Mouse (Mus musculus): Measurements from ENCODE around the gene Zkscan16. TPM values are rescaled to one million over a fixed set of nuclear protein-coding genes. Genes with fewer than 3 reads are reported as not detected.
A peak's percentile ranks its signal among the peaks of the same experiment; 100 is the strongest.

Gene Zkscan16
- polyA plus RNA-seq, 1 experiment from 2014 or later: 0.30 TPM

GRCm38 (mm10) chr4:58992195-58992594, 48.8 kb downstream of the Zkscan16 start:
- no peaks in the 10 kb centered on the region for H3K27me3 ChIP-seq (ENCODE audit: control insufficient read depth, insufficient read depth, low read depth, low read length)
- H3K4me2 ChIP-seq (ENCODE audit: low read depth, low read length): no peak overlapping the region
- WGBS: 38% methylated on average over 5 of the region's 5 CpGs
- no peak overlapping the region for H3K9ac ChIP-seq (ENCODE audit: low read length)
- H3K36me3 ChIP-seq (ENCODE audit: control insufficient read depth, insufficient read depth, low read length): no peaks in the 10 kb centered on the region
- no peak overlapping the region for H3K4me3 ChIP-seq (ENCODE audit: low read length)
- ATAC-seq (ENCODE audit: low read depth): no peak
- H3K4me1 ChIP-seq (replicated peaks; ENCODE audit: control insufficient read depth, insufficient read depth, low read length): peaks cover 5% of the 10 kb centered on the region
- H3K9me3 ChIP-seq (ENCODE audit: control insufficient read depth, low read length): no peaks in the 10 kb centered on the region
- H3K27ac ChIP-seq (ENCODE audit: low read length): no peak overlapping the region

- Histone ChIP-seq H3K9ac (ENCODE audit: low read length) (no peak within 1 kb of the TSS), H3K4me1 (replicated peaks; ENCODE audit: control insufficient read depth, insufficient read depth, low read length) (no peaks in the 10 kb centered on the region; the same call in 1 of the 2 replicates), H3K4me2 (ENCODE audit: low read depth, low read length) (no peak within 1 kb of the TSS), H3K36me3 (ENCODE audit: control insufficient read depth, insufficient read depth, low read length) (no peaks in the 10 kb centered on the region), H3K27me3 (ENCODE audit: control insufficient read depth, insufficient read depth, low read depth, low read length) (no peaks in the 10 kb centered on the region), H3K4me3 (ENCODE audit: low read length) (no peak within 1 kb of the TSS), H3K27ac (ENCODE audit: low read length) (no peak within 1 kb of the TSS), H3K9me3 (ENCODE audit: control insufficient read depth, low read length) (no peaks in the 10 kb centered on the region)
- ATAC-seq (ENCODE audit: low read depth): no peak
- 61% methylated on average over 4 of the region's 4 CpGs for WGBS
These were observed 51.3 kb downstream of the Zkscan16 start, which contains the start of gene Dnajc25 for GRCm38 (mm10) chr4:58994762-58995161. Gene Dnajc25 (plus strand): TSS chr4:58995062.

GRCm38 (mm10) chr4:58995251-58995693, 51.8 kb downstream of the Zkscan16 start:
- Histone ChIP-seq H3K27ac (ENCODE audit: low read length) (no peak overlapping the region), H3K27me3 (ENCODE audit: control insufficient read depth, insufficient read depth, low read depth, low read length) (no peaks in the 10 kb centered on the region), H3K9ac (ENCODE audit: low read length) (no peak overlapping the region), H3K9me3 (ENCODE audit: control insufficient read depth, low read length) (no peaks in the 10 kb centered on the region), H3K36me3 (ENCODE audit: control insufficient read depth, insufficient read depth, low read length) (no peaks in the 10 kb centered on the region), H3K4me1 (replicated peaks; ENCODE audit: control insufficient read depth, insufficient read depth, low read length) (no peaks in the 10 kb centered on the region; the same call in 1 of the 2 replicates), H3K4me3 (ENCODE audit: low read length) (no peak overlapping the region), H3K4me2 (ENCODE audit: low read depth, low read length) (no peak overlapping the region)
- WGBS: 37% methylated on average over 8 of the region's 8 CpGs
- ATAC-seq (ENCODE audit: low read depth): no peak

GRCm38 (mm10) chr4:58997081-58997480, 53.7 kb downstream of the Zkscan16 start:
- Histone ChIP-seq H3K36me3 (ENCODE audit: control insufficient read depth, insufficient read depth, low read length) (no peaks in the 10 kb centered on the region), H3K9ac (ENCODE audit: low read length) (no peak overlapping the region), H3K27me3 (ENCODE audit: control insufficient read depth, insufficient read depth, low read depth, low read length) (no peaks in the 10 kb centered on the region), H3K9me3 (ENCODE audit: control insufficient read depth, low read length) (no peaks in the 10 kb centered on the region), H3K4me2 (ENCODE audit: low read depth, low read length) (no peak overlapping the region), H3K27ac (ENCODE audit: low read length) (no peak overlapping the region), H3K4me1 (replicated peaks; ENCODE audit: control insufficient read depth, insufficient read depth, low read length) (no peaks in the 10 kb centered on the region; the same call in 1 of the 2 replicates), H3K4me3 (ENCODE audit: low read length) (no peak overlapping the region)
- ATAC-seq (ENCODE audit: low read depth): no peak
- 39% methylated on average over 5 of the region's 5 CpGs for WGBS

GRCm38 (mm10) chr4:58998688-58999087, 55.3 kb downstream of the Zkscan16 start:
- no peaks in the 10 kb centered on the region for H3K9me3 ChIP-seq (ENCODE audit: control insufficient read depth, low read length)
- H3K27ac ChIP-seq (ENCODE audit: low read length): no peak overlapping the region
- no peaks in the 10 kb centered on the region for H3K27me3 ChIP-seq (ENCODE audit: control insufficient read depth, insufficient read depth, low read depth, low read length)
- no peak overlapping the region for H3K9ac ChIP-seq (ENCODE audit: low read length)
- H3K4me3 ChIP-seq (ENCODE audit: low read length): no peak overlapping the region
- H3K36me3 ChIP-seq (ENCODE audit: control insufficient read depth, insufficient read depth, low read length): no peaks in the 10 kb centered on the region
- peaks cover 2% of the 10 kb centered on the region; the same call in 1 of the 2 replicates for H3K4me1 ChIP-seq (replicated peaks; ENCODE audit: control insufficient read depth, insufficient read depth, low read length)
- no peak overlapping the region for H3K4me2 ChIP-seq (ENCODE audit: low read depth, low read length)
- whole genome bisulfite sequencing: 58% methylated on average over 1 of the region's 1 CpGs
- ATAC-seq (ENCODE audit: low read depth): no peak

- Histone ChIP-seq H3K36me3 (ENCODE audit: control insufficient read depth, insufficient read depth, low read length) (no peaks in the 10 kb centered on the region), H3K4me1 (replicated peaks; ENCODE audit: control insufficient read depth, insufficient read depth, low read length) (peaks cover 12% of the 10 kb centered on the region), H3K27me3 (ENCODE audit: control insufficient read depth, insufficient read depth, low read depth, low read length) (no peaks in the 10 kb centered on the region), H3K4me3 (ENCODE audit: low read length) (no peak overlapping the region), H3K9me3 (ENCODE audit: control insufficient read depth, low read length) (no peaks in the 10 kb centered on the region), H3K27ac (ENCODE audit: low read length) (no peak overlapping the region), H3K9ac (ENCODE audit: low read length) (no peak overlapping the region), H3K4me2 (ENCODE audit: low read depth, low read length) (no peak overlapping the region)
- 4% methylated on average over 2 of the region's 2 CpGs for WGBS
- ATAC-seq (ENCODE audit: low read depth): no peak
These were observed 56.3 kb downstream of the Zkscan16 start for GRCm38 (mm10) chr4:58999686-59000085.

GRCm38 (mm10) chr4:59000614-59001013, 57.2 kb downstream of the Zkscan16 start:
- H3K9ac ChIP-seq (ENCODE audit: low read length): no peak overlapping the region
- H3K4me2 ChIP-seq (ENCODE audit: low read depth, low read length): no peak overlapping the region
- no peaks in the 10 kb centered on the region for H3K9me3 ChIP-seq (ENCODE audit: control insufficient read depth, low read length)
- WGBS: 0% methylated on average over 2 of the region's 2 CpGs
- H3K36me3 ChIP-seq (ENCODE audit: control insufficient read depth, insufficient read depth, low read length): no peaks in the 10 kb centered on the region
- no peak overlapping the region for H3K27ac ChIP-seq (ENCODE audit: low read length)
- H3K4me1 ChIP-seq (replicated peaks; ENCODE audit: control insufficient read depth, insufficient read depth, low read length): peaks cover 17% of the 10 kb centered on the region
- H3K27me3 ChIP-seq (ENCODE audit: control insufficient read depth, insufficient read depth, low read depth, low read length): no peaks in the 10 kb centered on the region
- no peak overlapping the region for H3K4me3 ChIP-seq (ENCODE audit: low read length)
- ATAC-seq (ENCODE audit: low read depth): no peak

GRCm38 (mm10) chr4:59002948-59003805, 59.7 kb downstream of the Zkscan16 start, which contains the start of gene Gm20503:
Gene Gm20503 (plus strand): TSS chr4:59003210.
- Histone ChIP-seq H3K4me3 (ENCODE audit: low read length) (peak within 1 kb of the TSS; percentile 92), H3K4me1 (replicated peaks; ENCODE audit: control insufficient read depth, insufficient read depth, low read length) (peaks cover 19% of the 10 kb centered on the region), H3K36me3 (ENCODE audit: control insufficient read depth, insufficient read depth, low read length) (no peaks in the 10 kb centered on the region), H3K27ac (ENCODE audit: low read length) (peak within 1 kb of the TSS; percentile 87), H3K9ac (ENCODE audit: low read length) (peak within 1 kb of the TSS; percentile 95), H3K9me3 (ENCODE audit: control insufficient read depth, low read length) (no peaks in the 10 kb centered on the region), H3K4me2 (ENCODE audit: low read depth, low read length) (peak within 1 kb of the TSS; percentile 90), H3K27me3 (ENCODE audit: control insufficient read depth, insufficient read depth, low read depth, low read length) (no peaks in the 10 kb centered on the region)
- ATAC-seq (ENCODE audit: low read depth): peak; percentile 99
- WGBS: under 1% methylated on average over 81 of the region's 89 CpGs

- WGBS: 21% methylated on average over 7 of the region's 7 CpGs
These were observed 60.4 kb downstream of the Zkscan16 start for GRCm38 (mm10) chr4:59003806-59004200.

More at GRCm38 (mm10) chr4:59003806-59004200, 60.4 kb downstream of the Zkscan16 start:
- no peaks in the 10 kb centered on the region for H3K9me3 ChIP-seq (ENCODE audit: control insufficient read depth, low read length)
- H3K4me2 ChIP-seq (ENCODE audit: low read depth, low read length): peak overlapping the region; percentile 90
- H3K27me3 ChIP-seq (ENCODE audit: control insufficient read depth, insufficient read depth, low read depth, low read length): no peaks in the 10 kb centered on the region
- no peaks in the 10 kb centered on the region for H3K36me3 ChIP-seq (ENCODE audit: control insufficient read depth, insufficient read depth, low read length)
- H3K4me3 ChIP-seq (ENCODE audit: low read length): peak overlapping the region; percentile 92
- peaks cover 19% of the 10 kb centered on the region for H3K4me1 ChIP-seq (replicated peaks; ENCODE audit: control insufficient read depth, insufficient read depth, low read length)
- no peak for ATAC-seq (ENCODE audit: low read depth)
- H3K27ac ChIP-seq (ENCODE audit: low read length): no peak overlapping the region
- H3K9ac ChIP-seq (ENCODE audit: low read length): peak overlapping the region; percentile 95

Measured in lung, embryonic 16.5 days (tissue).